Mouse (Mus musculus): ENCODE results near the gene Dnmt3l. TPM values are rescaled to one million over a fixed set of nuclear protein-coding genes. Genes with fewer than 3 reads are reported as not detected.
"Not testable (repeated sequence)": the region's sequence is repeated elsewhere in the genome, so short reads cannot be mapped to it uniquely, and the experiment has no call there.

The Dnmt3l gene
- polyA plus RNA-seq, 1 experiment from 2014 or later: 0.36 TPM

- not testable (repeated sequence) for ATAC-seq; H3K9ac ChIP-seq (replicated peaks; ENCODE audit: low read depth); H3K27me3 ChIP-seq (replicated peaks; ENCODE audit: insufficient read depth, low read length); H3K27ac ChIP-seq (ENCODE audit: low read length); H3K4me2 ChIP-seq (replicated peaks; ENCODE audit: low read depth, low read length); H3K36me3 ChIP-seq (ENCODE audit: insufficient read depth, low read length); H3K4me3 ChIP-seq (ENCODE audit: low read depth, low read length); H3K4me1 ChIP-seq (ENCODE audit: insufficient read depth, low read depth, low read length); H3K9me3 ChIP-seq (ENCODE audit: low read length)
- 78% methylated on average over 6 of the region's 8 CpGs for WGBS
- peak; percentile 35 for DNase-seq (ENCODE audit: low spot score)
- peak; percentile 59 for TF ChIP-seq CTCF (IDR thresholded peaks at IDR 0.05)
Measured at GRCm38 (mm10) chr10:78025453-78025852, 16.3 kb upstream of the Dnmt3l start.

DNA sequence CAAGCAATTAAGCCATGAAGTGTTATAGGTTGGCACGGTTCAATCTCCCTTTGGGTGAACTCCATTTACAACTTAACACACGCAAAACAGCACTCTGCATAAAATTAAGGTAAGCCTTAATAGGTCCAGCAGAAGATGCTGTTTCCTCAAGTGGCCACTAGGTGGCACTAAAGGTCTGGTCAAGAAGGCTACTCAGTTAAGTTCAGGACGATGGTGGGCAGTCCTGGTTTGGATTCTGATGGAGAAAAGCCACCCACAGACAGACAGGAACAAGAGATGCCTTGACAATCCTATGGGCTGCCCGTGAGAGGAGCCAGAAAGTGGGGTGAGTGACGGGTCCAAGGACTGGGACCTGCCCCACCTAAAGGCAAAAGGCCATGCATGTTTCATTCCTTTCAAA lies 13.6 kb upstream of the Dnmt3l start:
- WGBS: 3% methylated on average over 5 of the region's 5 CpGs
- DNase-seq (ENCODE audit: low spot score) (peak; percentile 91), ATAC-seq (peak; percentile 76)
- H3K4me2 ChIP-seq (replicated peaks; ENCODE audit: low read depth, low read length): no peak overlapping the region
- H3K27ac ChIP-seq (ENCODE audit: low read length): no peak overlapping the region
- no peaks in the 10 kb centered on the region for H3K9me3 ChIP-seq (ENCODE audit: low read length)
- H3K9ac ChIP-seq (replicated peaks; ENCODE audit: low read depth): no peak overlapping the region
- no peak for TF ChIP-seq EP300 (IDR thresholded peaks at IDR 0.05)
- peak; percentile 98 for TF ChIP-seq CTCF (IDR thresholded peaks at IDR 0.05)
- no peak overlapping the region for H3K4me3 ChIP-seq (ENCODE audit: low read depth, low read length)
- H3K27me3 ChIP-seq (replicated peaks; ENCODE audit: insufficient read depth, low read length): no peaks in the 10 kb centered on the region
- H3K36me3 ChIP-seq (ENCODE audit: insufficient read depth, low read length): no peaks in the 10 kb centered on the region
- no peaks in the 10 kb centered on the region for H3K4me1 ChIP-seq (ENCODE audit: insufficient read depth, low read depth, low read length)

DNA sequence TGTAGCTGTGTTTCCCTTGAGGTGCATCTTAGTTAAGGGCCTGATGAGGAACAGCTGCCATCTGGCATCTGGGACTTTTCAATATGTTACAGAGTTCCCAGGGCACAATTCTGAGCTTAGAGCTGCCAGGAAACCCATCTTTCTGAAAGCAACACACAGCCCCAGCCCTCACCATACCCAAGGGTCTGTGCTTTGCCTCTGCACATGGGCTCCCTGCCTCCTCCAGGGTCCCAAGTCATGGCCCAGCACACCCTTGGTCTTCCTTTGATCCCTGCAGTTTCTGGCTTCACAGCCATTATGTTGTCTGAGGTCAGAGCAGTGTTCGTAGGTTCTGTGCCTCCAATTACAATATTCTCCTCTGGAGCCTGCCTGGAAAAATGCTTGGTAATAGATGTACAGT lies 12.7 kb upstream of the Dnmt3l start:
- DNase-seq (ENCODE audit: low spot score) (no peak), ATAC-seq (no peak)
- no peaks in the 10 kb centered on the region for H3K9me3 ChIP-seq (ENCODE audit: low read length)
- H3K27ac ChIP-seq (ENCODE audit: low read length): no peak overlapping the region
- no peaks in the 10 kb centered on the region for H3K36me3 ChIP-seq (ENCODE audit: insufficient read depth, low read length)
- H3K9ac ChIP-seq (replicated peaks; ENCODE audit: low read depth): no peak overlapping the region
- no peak overlapping the region for H3K4me2 ChIP-seq (replicated peaks; ENCODE audit: low read depth, low read length)
- no peak overlapping the region for H3K4me3 ChIP-seq (ENCODE audit: low read depth, low read length)
- no peaks in the 10 kb centered on the region for H3K27me3 ChIP-seq (replicated peaks; ENCODE audit: insufficient read depth, low read length)
- H3K4me1 ChIP-seq (ENCODE audit: insufficient read depth, low read depth, low read length): no peaks in the 10 kb centered on the region
- WGBS: 90% methylated on average over 1 of the region's 1 CpGs
- TF ChIP-seq CTCF (IDR thresholded peaks at IDR 0.05) (no peak), EP300 (IDR thresholded peaks at IDR 0.05) (no peak)

DNA sequence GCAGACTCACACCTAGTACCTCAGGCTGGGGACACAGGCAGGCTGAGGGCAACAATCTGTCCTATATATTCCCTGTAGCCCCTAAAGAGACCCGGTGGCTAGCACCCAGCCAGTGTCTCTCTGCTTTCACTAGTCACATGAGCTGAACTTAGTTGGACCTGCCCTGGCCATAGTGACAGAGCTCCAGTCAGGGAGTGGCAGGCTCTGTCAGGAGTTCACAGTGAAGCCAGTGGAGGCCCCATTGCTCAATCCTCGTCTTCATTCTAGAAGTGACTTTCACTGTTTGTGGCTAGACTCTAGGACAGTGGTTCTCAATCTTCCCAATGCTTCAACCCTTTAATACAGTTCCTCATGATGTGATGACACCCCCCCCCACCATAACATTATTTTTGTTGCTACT lies 9.8 kb upstream of the Dnmt3l start:
- no peak overlapping the region for H3K9ac ChIP-seq (replicated peaks; ENCODE audit: low read depth)
- no peak overlapping the region for H3K27ac ChIP-seq (ENCODE audit: low read length)
- H3K9me3 ChIP-seq (ENCODE audit: low read length): no peaks in the 10 kb centered on the region
- H3K27me3 ChIP-seq (replicated peaks; ENCODE audit: insufficient read depth, low read length): no peaks in the 10 kb centered on the region
- H3K4me3 ChIP-seq (ENCODE audit: low read depth, low read length): no peak overlapping the region
- H3K4me1 ChIP-seq (ENCODE audit: insufficient read depth, low read depth, low read length): no peaks in the 10 kb centered on the region
- no peaks in the 10 kb centered on the region for H3K36me3 ChIP-seq (ENCODE audit: insufficient read depth, low read length)
- TF ChIP-seq EP300 (IDR thresholded peaks at IDR 0.05) (no peak), CTCF (IDR thresholded peaks at IDR 0.05) (no peak)
- no peak overlapping the region for H3K4me2 ChIP-seq (replicated peaks; ENCODE audit: low read depth, low read length)
- DNase-seq (ENCODE audit: low spot score): no peak
- WGBS: 72% methylated on average over 2 of the region's 2 CpGs
- no peak for ATAC-seq

GRCm38 (mm10) chr10:78037139-78037538 lies 4.6 kb upstream of the Dnmt3l start:
- H3K9ac ChIP-seq (replicated peaks; ENCODE audit: low read depth): no peak overlapping the region
- H3K27ac ChIP-seq (ENCODE audit: low read length): no peak overlapping the region
- no peaks in the 10 kb centered on the region for H3K36me3 ChIP-seq (ENCODE audit: insufficient read depth, low read length)
- ATAC-seq (no peak), DNase-seq (ENCODE audit: low spot score) (no peak)
- H3K27me3 ChIP-seq (replicated peaks; ENCODE audit: insufficient read depth, low read length): no peaks in the 10 kb centered on the region
- no peak overlapping the region for H3K4me2 ChIP-seq (replicated peaks; ENCODE audit: low read depth, low read length)
- WGBS: 73% methylated on average over 4 of the region's 4 CpGs
- no peaks in the 10 kb centered on the region for H3K4me1 ChIP-seq (ENCODE audit: insufficient read depth, low read depth, low read length)
- TF ChIP-seq CTCF (IDR thresholded peaks at IDR 0.05) (no peak), EP300 (IDR thresholded peaks at IDR 0.05) (no peak)
- H3K9me3 ChIP-seq (ENCODE audit: low read length): no peaks in the 10 kb centered on the region
- H3K4me3 ChIP-seq (ENCODE audit: low read depth, low read length): no peak overlapping the region

GRCm38 (mm10) chr10:78042096-78042495 lies 349 bp downstream of the Dnmt3l start:
- no peak for DNase-seq (ENCODE audit: low spot score)
- H3K4me3 ChIP-seq (ENCODE audit: low read depth, low read length): no peak overlapping the region
- peaks cover 7% of the 10 kb centered on the region; the same call in 1 of the 2 replicates for H3K4me1 ChIP-seq (ENCODE audit: insufficient read depth, low read depth, low read length)
- no peak for ATAC-seq
- no peak overlapping the region for H3K9ac ChIP-seq (replicated peaks; ENCODE audit: low read depth)
- no peak overlapping the region for H3K27ac ChIP-seq (ENCODE audit: low read length)
- no peaks in the 10 kb centered on the region for H3K36me3 ChIP-seq (ENCODE audit: insufficient read depth, low read length)
- WGBS: 70% methylated on average over 7 of the region's 7 CpGs
- TF ChIP-seq CTCF (IDR thresholded peaks at IDR 0.05) (no peak), EP300 (IDR thresholded peaks at IDR 0.05) (no peak)
- H3K4me2 ChIP-seq (replicated peaks; ENCODE audit: low read depth, low read length): no peak overlapping the region
- H3K9me3 ChIP-seq (ENCODE audit: low read length): no peaks in the 10 kb centered on the region
- H3K27me3 ChIP-seq (replicated peaks; ENCODE audit: insufficient read depth, low read length): no peaks in the 10 kb centered on the region
